Mouse (Mus musculus): ENCODE data around the gene Jak2. TPM values are rescaled to one million over a fixed set of nuclear protein-coding genes. Genes with fewer than 3 reads are reported as not detected.

Gene Jak2
- total RNA-seq, 1 experiment from 2014 or later = 19.6 TPM

- DNase-seq = no peak
These were observed 1.4 kb downstream of the Jak2 start for GRCm38 (mm10) chr19:29252831-29253545.

- DNase-seq = peak; percentile 93
These were observed 2.1 kb downstream of the Jak2 start for GRCm38 (mm10) chr19:29253728-29254127.

DNA sequence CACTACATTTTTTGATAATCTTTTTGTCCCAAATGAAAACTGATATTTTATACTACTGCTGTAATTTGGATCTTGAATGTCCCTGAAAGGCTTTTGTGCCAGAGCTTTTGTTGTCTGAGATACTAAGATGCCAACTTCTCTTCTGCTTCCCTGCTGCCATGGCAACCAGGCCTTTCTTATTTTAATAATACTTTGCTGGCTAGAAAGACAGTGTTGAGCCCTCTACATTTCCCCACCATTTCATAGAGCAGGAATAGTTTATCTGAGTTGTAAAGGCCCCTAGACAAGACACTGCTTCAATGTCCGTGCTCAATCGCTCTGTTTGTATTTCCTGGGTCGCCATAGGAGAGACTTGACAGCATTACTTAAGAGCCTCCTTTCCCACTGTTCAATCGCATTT, 3.0 kb downstream of the Jak2 start:
- no peak for DNase-seq

- no peak for DNase-seq
These were observed 3.8 kb downstream of the Jak2 start for GRCm38 (mm10) chr19:29255327-29256027.

GRCm38 (mm10) chr19:29261638-29262037, 10.0 kb downstream of the Jak2 start:
- DNase-seq = no peak

- no peak for DNase-seq
These were observed 11.9 kb downstream of the Jak2 start for GRCm38 (mm10) chr19:29263492-29263891.

DNA sequence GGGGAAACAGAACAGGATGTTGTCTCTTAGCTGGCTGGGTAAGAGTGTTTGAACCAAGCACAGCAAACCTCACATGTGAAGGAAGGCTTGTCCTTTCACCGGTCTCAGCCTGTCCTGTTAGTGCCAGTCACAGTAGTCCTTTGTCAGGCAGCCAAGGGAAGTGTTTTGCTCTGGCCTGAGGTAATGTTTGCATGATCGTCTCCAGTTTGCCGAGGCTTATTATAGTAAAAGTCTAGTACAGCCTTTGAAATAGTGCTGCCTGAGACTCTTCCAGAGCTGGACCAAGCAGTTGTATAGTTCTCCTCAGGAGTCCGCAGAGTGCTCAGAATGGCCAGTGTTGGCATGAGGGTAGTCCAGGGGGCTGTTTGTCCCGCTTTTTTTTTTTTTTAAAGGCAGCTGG, 13.9 kb downstream of the Jak2 start:
- peak; percentile 58 for DNase-seq

DNA sequence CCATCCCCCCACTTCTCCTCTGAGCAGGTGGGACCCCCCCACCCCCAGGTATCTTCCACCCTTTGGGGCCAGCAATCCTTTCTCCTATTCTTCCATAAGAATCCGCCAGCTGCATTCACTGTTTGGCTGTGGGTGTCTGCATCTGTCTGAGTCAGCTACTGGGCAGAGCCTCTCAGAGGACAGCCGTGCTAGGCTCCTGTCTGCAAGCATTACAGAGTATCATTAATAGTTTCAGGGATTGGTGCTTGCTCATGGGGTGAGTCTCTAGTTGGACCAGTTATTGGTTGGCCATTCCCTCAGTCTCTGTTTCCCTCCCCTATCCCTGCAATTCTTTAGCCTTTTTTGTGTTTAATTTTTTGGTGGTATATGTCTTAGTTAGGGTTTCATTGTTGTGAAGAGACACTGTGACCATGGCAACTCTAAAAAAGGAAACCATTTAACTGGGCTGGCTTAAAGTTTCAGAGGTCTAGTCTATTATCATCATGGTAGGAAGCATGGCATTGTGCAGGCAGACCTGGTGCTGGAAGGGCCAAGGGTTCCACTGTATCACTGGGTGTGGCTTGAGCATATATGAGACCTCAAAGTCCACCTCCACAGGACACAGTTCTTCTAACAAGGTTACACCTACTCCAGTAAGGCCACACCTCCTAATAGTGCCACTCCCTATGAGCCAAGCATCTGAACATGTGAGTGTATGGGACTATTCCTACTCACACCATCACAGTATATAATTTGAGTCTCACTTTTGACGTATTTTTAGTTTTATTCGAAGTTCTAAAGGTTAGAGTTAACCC, 15.6 kb downstream of the Jak2 start:
- no peak for DNase-seq

GRCm38 (mm10) chr19:29268788-29269321, 17.2 kb downstream of the Jak2 start:
- no peak for DNase-seq

- DNase-seq = no peak
These were observed 18.6 kb downstream of the Jak2 start for GRCm38 (mm10) chr19:29270226-29270625.

GRCm38 (mm10) chr19:29271147-29271578, 19.5 kb downstream of the Jak2 start:
- peak; percentile 36 for DNase-seq

DNA sequence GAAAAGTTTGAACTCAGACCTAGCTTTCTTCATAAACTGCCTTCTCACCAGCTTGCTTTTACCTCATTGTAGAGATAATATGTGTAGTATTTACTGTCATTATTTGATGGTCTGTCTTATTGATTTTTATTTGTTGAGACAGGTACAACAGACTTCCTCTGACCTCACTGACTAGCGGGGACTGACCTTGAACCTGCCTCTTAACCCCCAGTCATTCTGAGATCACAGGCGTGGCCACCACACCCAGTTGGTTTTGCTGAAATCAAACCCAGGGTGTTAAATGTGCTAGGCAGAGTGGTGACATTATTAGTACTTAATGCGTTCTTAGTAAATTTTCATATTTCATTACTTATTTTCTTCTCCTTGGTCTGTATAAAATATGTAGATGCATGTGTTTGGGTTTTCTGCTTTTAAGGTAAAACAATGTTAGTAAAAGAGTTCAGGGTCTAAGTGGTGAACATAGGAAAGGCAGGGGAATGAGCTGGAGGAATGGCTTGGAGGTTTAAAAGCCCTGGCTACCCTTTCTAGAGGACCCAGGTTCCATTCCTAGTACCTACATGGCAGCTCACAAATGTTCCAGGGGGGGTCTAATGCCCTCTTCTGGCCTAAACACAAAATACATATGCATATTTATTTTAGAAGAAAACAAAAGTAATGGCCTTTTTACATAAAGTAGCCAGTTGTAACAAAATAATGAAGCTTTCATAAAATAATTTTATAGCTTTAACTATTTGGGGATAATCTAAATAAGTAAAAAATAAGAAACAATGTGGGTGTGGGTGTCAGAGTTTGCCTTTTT, 20.6 kb downstream of the Jak2 start:
- DNase-seq = no peak

GRCm38 (mm10) chr19:29276414-29276813, 24.8 kb downstream of the Jak2 start:
- no peak for DNase-seq

- DNase-seq = no peak
These were observed 27.4 kb downstream of the Jak2 start for GRCm38 (mm10) chr19:29278944-29279587.

DNA sequence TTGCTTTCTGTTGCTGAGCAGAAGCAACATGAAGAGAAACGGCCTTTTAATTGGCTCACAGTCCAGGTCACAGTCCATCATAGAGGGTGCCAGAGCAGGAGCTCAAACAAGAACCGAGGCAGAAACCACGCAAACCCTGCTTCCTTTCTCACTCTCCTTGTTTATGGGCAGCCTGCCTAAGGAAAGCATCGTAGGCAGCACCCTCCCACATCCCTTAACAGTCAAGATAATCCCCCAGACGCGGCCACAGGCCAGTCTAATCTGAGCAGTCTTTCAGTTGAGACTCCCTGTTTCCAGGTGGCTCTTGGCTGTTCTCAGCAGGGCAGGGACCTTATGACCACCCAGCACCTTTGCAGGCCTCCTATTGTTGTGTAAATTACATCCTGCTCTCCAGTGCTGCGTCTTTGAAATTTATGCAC, 33.8 kb downstream of the Jak2 start:
- DNase-seq = no peak

DNA sequence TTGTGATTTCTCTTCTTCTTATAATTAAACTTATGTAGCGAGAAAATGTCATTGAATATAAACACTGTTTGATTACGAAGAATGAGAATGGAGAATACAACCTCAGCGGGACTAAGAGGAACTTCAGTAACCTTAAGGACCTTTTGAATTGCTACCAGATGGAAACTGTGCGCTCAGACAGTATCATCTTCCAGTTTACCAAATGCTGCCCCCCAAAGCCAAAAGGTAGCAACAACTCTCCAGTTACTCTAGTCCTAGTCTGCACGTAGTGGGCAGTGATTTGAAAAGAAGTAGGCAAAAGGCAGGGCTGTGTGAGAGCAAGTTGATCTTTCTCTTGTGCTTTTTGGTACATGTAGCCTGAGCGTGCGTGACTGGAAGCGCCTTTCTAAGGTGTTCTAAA, 36.2 kb downstream of the Jak2 start:
- no peak for DNase-seq

DNA sequence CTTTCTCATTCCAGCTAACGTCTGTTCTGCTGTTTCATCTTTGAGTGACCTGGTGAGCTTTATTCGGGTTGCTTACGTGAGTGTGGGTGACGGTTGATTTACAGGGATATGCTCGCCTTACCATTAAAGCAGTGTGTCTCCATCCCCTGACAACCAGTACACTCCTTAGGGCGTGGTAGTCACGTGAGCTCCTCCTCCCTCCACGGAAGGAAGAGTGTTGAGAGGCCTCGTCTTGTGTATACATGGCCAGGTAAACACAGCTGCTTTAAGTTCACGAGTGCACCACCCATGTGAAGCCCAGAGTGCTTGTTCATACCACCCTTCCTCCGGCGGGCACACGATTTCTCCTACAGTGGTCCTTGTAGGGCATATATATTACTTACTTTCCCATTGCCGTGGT, 39.9 kb downstream of the Jak2 start:
- DNase-seq = no peak

- DNase-seq = no peak
These were observed 40.9 kb downstream of the Jak2 start for GRCm38 (mm10) chr19:29292546-29292945.

- no peak for DNase-seq
These were observed 43.1 kb downstream of the Jak2 start for GRCm38 (mm10) chr19:29294756-29295155.

DNA sequence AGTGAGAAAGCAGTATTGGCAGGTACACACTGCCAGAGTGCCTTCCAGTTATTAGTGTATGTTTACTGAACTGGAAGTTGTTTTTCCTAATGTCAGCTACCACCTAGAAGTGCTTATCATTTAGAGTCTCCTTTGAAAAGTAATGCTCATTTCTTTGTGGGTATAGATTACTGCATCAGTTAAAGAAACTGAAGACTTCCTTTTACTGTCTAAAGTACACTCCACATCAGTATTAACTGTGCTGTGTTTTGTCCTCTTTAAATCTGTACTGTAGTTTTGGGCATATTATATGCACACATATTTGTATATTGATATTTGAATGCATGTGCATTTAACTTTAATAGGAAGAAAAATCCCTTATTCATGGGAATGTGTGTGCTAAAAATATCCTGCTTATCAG, 44.5 kb downstream of the Jak2 start:
- DNase-seq = no peak

DNA sequence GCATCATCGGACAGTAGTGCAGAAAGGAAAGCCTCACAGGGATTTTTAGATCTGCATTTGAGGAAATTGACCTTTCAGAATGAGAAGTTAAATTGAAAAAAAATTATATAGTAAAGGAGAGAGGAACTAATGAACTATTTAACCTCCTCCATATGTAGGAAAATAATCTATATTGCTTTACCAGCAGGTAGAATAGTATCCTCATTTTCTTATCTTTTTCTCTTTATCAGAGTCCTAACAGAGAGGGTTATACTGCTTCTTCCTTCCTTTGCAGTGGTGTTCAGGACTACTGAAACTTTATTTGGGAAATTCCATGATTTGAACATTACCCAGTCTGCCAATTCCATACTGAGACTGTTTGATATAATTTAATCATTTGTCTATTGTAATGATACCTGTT, 45.7 kb downstream of the Jak2 start:
- no peak for DNase-seq
